Mouse (Mus musculus) bone marrow macrophage, adult 2 months (primary cell): ENCODE data around the gene Taf15.

Source experiments
- CTCF ChIP-seq: IDR thresholded peaks from 2 replicates; pipeline ENCODE4 v1.5.1; 2012; ENCODE audit warnings: low read depth, mild to moderate bottlenecking, low read length, moderate library complexity
- POLR2A ChIP-seq: IDR thresholded peaks from 2 replicates; pipeline ENCODE4 v1.6.1; 2012; ENCODE audit warnings: mild to moderate bottlenecking, low read depth, low read length, borderline replicate concordance

DNA sequence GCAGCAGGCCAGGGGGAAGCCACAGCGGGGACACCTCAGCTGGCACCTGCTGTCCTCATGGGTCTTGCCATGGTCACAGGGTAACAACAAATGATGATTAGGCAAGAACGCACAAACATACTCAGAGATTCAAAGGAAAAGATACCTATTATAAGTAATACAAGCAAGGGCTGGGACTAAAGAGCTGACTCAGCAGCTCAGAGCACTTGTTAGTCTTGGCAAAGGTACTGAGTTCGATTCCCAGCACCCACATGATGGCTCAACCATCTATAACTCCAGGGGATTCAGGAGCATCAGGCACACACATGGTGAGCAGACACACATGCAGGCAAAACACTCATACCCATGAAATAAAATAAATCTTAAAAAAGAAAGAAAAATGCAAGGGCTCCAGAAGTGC, 68.5 kb downstream of the Taf15 start:
- TF ChIP-seq POLR2A (no peak), CTCF (no peak)
